Mouse (Mus musculus): ENCODE measurements around the gene Stard13. TPM values are rescaled to one million over a fixed set of nuclear protein-coding genes. Genes with fewer than 3 reads are reported as not detected.

Gene Stard13
- polyA plus RNA-seq, 1 experiment from 2014 or later: 3.4 TPM

DNA sequence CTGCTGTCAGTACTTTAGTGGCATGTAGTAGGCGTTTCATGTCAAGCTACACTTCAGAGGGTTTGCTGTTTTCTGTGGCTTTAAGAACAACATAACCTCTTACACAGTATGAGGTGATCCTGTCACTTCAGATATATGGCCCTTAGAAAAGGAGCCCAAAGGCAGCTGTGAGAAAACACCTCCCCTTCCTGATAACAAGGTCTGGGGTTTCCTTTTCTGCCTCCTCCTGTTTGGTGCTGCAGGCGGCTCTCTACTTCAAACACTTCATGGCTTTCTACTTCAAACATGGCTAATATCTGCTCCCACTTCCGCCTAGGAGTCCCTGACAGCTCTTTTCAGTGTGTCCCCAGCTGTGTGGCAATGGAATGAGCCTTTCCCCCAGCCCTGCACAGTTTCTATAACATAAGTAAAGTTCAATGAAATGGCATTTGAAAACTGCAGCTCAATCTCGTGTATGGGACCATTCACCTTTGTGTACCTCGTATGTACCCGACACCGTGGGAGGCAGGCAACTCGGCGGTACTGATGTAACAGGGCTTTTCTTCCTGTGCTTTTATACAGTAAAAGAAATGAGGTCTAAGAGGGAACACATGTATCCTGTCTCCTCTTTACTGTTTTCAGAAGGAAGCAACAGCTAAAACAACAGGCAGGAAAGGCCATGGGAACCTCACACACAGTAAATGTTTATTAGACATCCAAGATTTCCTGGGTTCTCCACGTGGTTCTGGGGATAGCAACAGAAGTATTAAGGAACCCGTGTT, 13.7 kb upstream of the Stard13 start:
- no peak for DNase-seq (ENCODE audit: low spot score)
- Histone ChIP-seq H3K4me1 (peaks cover 16% of the 10 kb centered on the region), H3K9me3 (replicated peaks) (no peaks in the 10 kb centered on the region), H3K27ac (peak overlapping the region; percentile 67; the same call in 1 of the 2 replicates), H3K4me3 (no peak overlapping the region), H3K36me3 (no peaks in the 10 kb centered on the region), H3K27me3 (ENCODE audit: low read depth, poor library complexity, severe bottlenecking) (no peaks in the 10 kb centered on the region)
- WGBS: 48% methylated on average over 11 of the region's 11 CpGs

DNA sequence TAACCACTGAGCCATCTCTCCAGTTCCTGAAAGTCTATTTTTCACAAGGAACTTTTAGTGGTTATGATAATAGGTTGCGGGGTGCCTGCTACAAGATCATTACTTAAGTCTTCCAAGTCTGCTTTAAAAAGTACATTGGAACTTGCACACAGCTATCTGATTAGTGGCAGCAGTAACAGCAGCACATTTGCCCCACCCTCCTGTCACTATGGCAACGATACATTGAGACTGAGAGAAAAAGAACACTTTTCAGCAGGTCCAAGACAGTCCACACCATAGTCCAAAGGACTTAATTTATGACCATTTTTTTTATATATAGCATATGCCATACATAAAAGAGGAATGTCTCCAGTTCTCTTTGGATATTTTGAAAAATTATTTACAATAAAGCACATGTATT, 12.7 kb upstream of the Stard13 start:
- no peaks in the 10 kb centered on the region for H3K9me3 ChIP-seq (replicated peaks)
- peaks cover 16% of the 10 kb centered on the region for H3K4me1 ChIP-seq
- no peak overlapping the region for H3K27ac ChIP-seq
- 82% methylated on average over 2 of the region's 2 CpGs for WGBS
- DNase-seq (ENCODE audit: low spot score): no peak
- no peak overlapping the region for H3K4me3 ChIP-seq
- H3K36me3 ChIP-seq: no peaks in the 10 kb centered on the region
- no peaks in the 10 kb centered on the region for H3K27me3 ChIP-seq (ENCODE audit: low read depth, poor library complexity, severe bottlenecking)

DNA sequence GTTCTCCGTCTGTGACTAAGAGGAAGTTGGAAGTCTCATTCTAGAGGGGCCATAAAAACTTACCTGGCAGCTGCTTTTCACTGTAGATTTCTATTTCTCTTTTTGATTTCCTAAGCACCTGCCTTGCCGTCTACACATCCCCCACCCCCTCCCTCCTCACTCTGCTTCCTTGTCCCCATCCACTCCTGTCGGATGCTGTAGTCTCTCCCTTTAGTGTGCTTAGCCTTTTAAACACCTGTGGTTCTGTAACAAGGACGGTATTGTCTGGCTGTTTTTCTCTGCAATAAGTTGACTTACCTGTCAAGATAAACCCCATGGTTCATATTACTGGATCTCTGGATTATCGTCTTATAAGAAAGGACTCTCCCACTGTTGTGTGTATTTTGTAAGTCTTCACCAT, 11.9 kb upstream of the Stard13 start:
- Histone ChIP-seq H3K4me1 (peaks cover 16% of the 10 kb centered on the region), H3K27me3 (ENCODE audit: low read depth, poor library complexity, severe bottlenecking) (no peaks in the 10 kb centered on the region), H3K27ac (no peak overlapping the region), H3K9me3 (replicated peaks) (no peaks in the 10 kb centered on the region), H3K4me3 (no peak overlapping the region), H3K36me3 (no peaks in the 10 kb centered on the region)
- DNase-seq (ENCODE audit: low spot score): no peak
- WGBS: 88% methylated on average over 5 of the region's 5 CpGs

DNA sequence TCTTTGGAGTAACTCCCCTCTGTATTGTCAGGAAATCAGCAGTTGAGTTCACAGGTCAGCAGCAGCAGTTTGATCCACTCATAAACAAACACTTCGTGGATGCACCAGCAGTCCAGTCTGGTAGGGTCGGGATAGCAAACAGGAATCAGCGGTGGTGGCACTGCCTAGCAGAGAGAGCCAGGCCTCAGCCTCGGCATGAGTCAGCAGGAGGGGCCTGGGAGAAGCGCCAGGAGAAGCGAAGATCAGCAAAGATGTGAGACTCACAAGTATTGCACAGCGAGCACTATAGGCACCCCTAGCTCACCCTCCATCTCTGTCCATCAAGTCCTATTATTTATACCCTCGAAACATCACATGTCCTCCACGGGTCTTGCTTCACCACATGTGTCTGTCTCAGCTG, 5.1 kb upstream of the Stard13 start:
- H3K27me3 ChIP-seq (ENCODE audit: low read depth, poor library complexity, severe bottlenecking): peaks cover 11% of the 10 kb centered on the region
- H3K36me3 ChIP-seq: no peaks in the 10 kb centered on the region
- no peaks in the 10 kb centered on the region for H3K9me3 ChIP-seq (replicated peaks)
- H3K4me1 ChIP-seq: peaks cover 2% of the 10 kb centered on the region
- H3K4me3 ChIP-seq: no peak overlapping the region
- no peak overlapping the region for H3K27ac ChIP-seq
- no peak for DNase-seq (ENCODE audit: low spot score)
- WGBS: 81% methylated on average over 9 of the region's 9 CpGs

DNA sequence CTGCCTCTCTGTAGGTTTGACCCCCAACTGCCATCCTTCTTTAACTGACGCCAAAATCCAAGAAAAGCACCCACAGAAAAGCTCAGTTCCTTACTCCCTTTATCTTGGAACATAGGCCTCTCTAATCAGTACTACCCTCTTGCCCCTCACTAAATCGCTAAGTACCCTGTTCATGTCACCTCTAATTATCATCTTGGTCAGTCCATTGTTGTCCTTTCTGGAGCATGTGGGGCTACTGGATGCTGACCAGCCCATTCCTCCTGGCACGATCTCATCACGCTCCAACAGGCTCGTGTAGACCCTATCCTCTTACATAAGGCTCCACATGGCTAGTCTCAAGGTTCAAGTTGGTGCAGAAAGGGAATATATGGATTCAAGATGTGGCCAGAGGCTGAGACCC, 2.8 kb upstream of the Stard13 start:
- no peaks in the 10 kb centered on the region for H3K36me3 ChIP-seq
- 83% methylated on average over 5 of the region's 5 CpGs for WGBS
- no peaks in the 10 kb centered on the region for H3K9me3 ChIP-seq (replicated peaks)
- H3K4me1 ChIP-seq: peaks cover 14% of the 10 kb centered on the region
- no peak overlapping the region for H3K27ac ChIP-seq
- H3K27me3 ChIP-seq (ENCODE audit: low read depth, poor library complexity, severe bottlenecking): peaks cover 35% of the 10 kb centered on the region
- H3K4me3 ChIP-seq: no peak overlapping the region
- no peak for DNase-seq (ENCODE audit: low spot score)

DNA sequence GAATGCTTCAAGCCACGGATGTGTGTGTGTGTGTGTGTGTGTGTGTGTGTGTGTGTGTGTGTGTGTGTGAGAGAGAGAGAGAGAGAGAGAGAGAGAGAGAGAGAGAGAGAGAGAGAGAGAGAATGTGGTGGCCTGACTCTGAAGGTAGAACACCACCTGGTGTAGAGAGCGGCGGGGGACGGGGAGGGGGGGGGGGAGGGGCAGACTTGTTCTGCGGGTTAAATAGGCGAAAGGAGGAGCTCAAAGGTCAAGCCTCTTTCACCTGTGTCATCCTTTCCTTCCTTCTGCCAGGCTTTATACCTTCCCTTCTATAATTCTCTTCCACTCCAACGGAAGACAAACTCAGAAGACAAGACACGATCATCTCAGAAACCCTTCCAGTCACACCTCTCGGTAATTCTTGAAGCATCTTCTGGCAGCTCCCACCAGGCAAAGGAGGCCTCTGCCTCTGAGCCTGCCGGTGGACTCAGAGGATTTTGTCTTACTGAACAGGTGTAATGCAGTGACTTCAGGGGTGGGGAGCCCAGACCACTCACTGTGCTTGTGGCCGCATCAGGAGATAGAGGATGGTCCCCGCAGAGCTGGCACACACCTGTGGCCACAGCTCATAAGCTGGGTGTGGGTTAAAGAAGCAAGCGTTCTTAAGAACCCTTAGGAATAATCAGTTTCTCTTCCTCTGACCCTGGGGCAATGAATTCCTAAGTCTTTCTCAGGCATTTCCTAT, 898 bp downstream of the Stard13 start:
- Histone ChIP-seq H3K36me3 (no peaks in the 10 kb centered on the region), H3K27ac (no peak overlapping the region), H3K4me3 (peak overlapping the region; percentile 64), H3K4me1 (peaks cover 14% of the 10 kb centered on the region), H3K27me3 (ENCODE audit: low read depth, poor library complexity, severe bottlenecking) (peaks cover 37% of the 10 kb centered on the region), H3K9me3 (replicated peaks) (no peaks in the 10 kb centered on the region)
- no peak for DNase-seq (ENCODE audit: low spot score)
- 22% methylated on average over 11 of the region's 13 CpGs for WGBS

DNA sequence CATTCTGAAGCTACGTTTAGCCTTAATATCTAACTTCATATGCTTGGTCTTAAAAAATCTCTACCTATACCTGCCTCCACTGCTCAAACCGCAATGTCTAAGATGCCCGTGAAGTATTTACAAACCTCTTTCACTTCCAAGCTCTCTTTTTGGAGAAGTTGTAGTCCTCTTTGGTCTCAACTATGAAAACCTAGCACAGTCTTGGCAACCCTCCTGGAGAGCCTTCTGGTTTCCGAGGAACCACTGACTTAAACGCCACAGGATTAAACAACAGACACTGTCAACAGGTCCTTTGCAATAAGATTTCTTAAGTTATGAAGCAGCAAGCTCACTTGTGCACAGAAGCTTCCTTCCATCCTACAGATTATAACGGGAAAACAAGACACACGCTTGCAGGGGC, 1.8 kb downstream of the Stard13 start:
- Histone ChIP-seq H3K27me3 (ENCODE audit: low read depth, poor library complexity, severe bottlenecking) (peaks cover 37% of the 10 kb centered on the region), H3K4me3 (no peak overlapping the region), H3K4me1 (peaks cover 14% of the 10 kb centered on the region), H3K9me3 (replicated peaks) (no peaks in the 10 kb centered on the region), H3K36me3 (no peaks in the 10 kb centered on the region), H3K27ac (no peak overlapping the region)
- WGBS: 92% methylated on average over 7 of the region's 7 CpGs
- no peak for DNase-seq (ENCODE audit: low spot score)

DNA sequence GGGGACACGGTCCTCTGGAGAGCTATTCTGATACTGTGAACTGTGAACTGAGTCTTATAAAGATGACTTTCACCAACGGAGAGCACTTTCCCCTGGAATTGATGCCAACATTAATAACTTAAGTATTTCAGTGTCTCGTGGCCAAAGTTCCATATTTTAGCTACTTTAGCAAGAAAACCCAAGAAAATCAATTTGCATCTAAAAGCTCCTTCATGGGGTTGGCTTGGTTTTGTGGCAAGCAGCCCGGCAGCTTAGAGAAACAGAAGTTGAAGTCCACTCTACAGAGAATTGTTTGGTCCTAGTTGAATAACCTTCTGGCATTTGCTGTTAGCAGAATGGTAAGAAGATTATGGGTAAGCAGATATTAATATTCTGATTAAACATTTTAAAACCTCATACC, 2.2 kb downstream of the Stard13 start:
- peaks cover 14% of the 10 kb centered on the region for H3K4me1 ChIP-seq
- WGBS: 89% methylated on average over 4 of the region's 4 CpGs
- H3K4me3 ChIP-seq: no peak overlapping the region
- H3K27me3 ChIP-seq (ENCODE audit: low read depth, poor library complexity, severe bottlenecking): peaks cover 37% of the 10 kb centered on the region
- DNase-seq (ENCODE audit: low spot score): no peak
- H3K9me3 ChIP-seq (replicated peaks): no peaks in the 10 kb centered on the region
- H3K36me3 ChIP-seq: no peaks in the 10 kb centered on the region
- no peak overlapping the region for H3K27ac ChIP-seq

DNA sequence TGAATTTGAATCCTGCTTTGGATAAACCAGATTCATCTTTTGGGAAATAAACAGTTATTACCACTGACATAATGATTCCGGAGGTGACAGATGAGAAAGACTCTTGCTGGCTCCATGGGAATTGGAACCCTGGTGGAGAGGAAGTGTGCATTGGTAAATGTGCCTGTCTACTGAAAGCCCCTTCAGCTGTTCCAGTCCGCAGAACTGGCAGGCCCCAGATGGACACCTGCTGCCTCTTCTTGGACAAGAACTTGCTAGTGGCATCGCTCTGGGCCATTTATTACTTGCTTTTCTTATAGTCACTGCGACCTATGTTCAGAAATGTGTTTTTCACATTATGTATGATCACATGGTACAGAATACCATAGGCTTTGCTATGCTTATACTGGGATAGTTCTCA, 3.2 kb downstream of the Stard13 start:
- Histone ChIP-seq H3K27ac (no peak overlapping the region), H3K36me3 (no peaks in the 10 kb centered on the region), H3K9me3 (replicated peaks) (no peaks in the 10 kb centered on the region), H3K4me1 (peaks cover 14% of the 10 kb centered on the region), H3K4me3 (no peak overlapping the region), H3K27me3 (ENCODE audit: low read depth, poor library complexity, severe bottlenecking) (peaks cover 37% of the 10 kb centered on the region)
- no peak for DNase-seq (ENCODE audit: low spot score)
- WGBS: 92% methylated on average over 4 of the region's 4 CpGs

DNA sequence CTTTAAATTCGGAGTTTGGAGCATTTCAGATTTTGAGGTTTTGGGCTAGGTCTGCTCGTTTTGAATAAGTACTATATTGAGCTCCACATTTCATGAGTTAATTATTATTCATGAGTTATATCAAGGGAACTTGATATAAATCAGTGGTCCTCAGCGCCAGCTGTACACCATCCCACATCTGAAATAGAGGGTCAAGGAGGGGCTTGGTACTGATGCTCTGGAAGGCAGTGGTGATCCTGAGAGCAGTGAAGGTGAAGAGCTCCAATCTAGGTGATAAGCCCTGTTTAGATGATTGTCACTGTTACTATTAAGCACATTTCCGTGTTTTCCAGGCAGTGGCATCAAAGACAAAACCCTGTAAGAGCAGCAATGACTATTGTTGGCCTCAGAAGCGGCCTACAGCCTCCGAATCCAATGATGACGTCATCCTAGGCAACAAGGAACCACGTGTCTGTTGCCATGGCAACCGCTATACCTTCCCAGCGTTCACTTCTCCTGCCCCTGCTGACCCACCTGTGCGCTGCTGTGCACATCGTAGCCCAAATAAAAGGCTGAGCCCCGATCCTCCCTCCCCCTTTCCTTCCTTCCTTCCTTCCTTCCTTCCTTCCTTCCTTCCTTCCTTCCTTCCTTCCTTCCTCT, 5.2 kb downstream of the Stard13 start:
- 80% methylated on average over 13 of the region's 13 CpGs for WGBS
- no peak for DNase-seq (ENCODE audit: low spot score)

DNA sequence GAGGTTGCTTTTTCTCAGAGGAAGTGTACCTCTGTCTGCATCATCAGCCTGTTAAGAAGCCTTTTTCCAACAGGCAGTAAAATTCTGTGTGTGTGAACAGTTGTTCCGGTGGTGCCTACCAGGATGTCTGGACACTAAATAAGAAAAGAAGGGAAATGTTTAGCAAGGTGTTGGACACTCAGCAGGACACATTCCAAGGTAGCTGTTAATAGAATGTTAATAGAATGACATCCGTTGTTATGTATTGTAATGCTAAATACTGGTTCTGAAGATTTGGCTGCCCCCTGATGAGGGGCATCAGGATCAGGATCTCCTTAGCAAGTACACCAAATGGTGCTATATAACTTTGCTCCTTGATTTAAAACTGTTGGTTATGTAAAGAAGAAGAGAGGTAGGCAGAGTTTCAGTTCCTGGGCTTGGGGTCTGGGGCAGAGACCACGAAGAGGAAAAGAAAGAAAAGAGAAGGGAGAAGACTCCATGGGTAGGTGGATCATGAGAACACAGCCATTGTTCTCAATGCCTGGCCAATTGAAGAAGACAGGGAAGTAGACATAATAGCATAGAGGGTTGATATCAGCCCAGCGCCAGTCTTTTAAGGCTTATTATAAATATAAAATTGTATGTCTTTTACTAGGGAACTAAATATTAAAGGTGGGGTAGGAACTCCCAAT, 9.8 kb downstream of the Stard13 start:
- H3K4me3 ChIP-seq: no peak overlapping the region
- peaks cover 8% of the 10 kb centered on the region; the same call in 1 of the 2 replicates for H3K4me1 ChIP-seq
- 55% methylated on average over 4 of the region's 4 CpGs for WGBS
- H3K36me3 ChIP-seq: no peaks in the 10 kb centered on the region
- H3K27me3 ChIP-seq (ENCODE audit: low read depth, poor library complexity, severe bottlenecking): no peaks in the 10 kb centered on the region
- H3K27ac ChIP-seq: no peak overlapping the region
- no peaks in the 10 kb centered on the region for H3K9me3 ChIP-seq (replicated peaks)
- no peak for DNase-seq (ENCODE audit: low spot score)

More for the DNA sequence above, 5.2 kb downstream of the Stard13 start:
- Histone ChIP-seq H3K27ac (no peak overlapping the region), H3K36me3 (no peaks in the 10 kb centered on the region), H3K9me3 (replicated peaks) (no peaks in the 10 kb centered on the region), H3K4me1 (peaks cover 11% of the 10 kb centered on the region), H3K27me3 (ENCODE audit: low read depth, poor library complexity, severe bottlenecking) (peaks cover 23% of the 10 kb centered on the region), H3K4me3 (no peak overlapping the region)

DNA sequence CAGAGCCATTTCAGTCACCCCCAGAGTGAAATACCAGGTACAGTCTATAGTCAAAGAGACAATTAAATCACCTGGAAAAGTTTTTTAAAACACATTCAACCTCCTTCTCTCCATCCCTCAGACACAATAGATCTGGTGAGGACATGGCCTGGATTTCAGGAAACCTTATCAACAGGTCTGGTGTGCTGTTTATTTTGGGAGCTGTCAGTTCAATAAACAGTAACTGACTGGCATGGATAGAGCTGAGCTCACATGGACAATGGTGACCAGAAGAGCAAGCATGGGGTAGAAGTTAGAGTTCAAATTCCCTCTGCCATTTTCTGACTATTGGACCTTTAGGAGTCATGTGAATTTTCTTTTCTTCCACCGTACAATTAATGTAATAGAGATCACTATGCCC, 10.8 kb downstream of the Stard13 start:
- no peaks in the 10 kb centered on the region for H3K27me3 ChIP-seq (ENCODE audit: low read depth, poor library complexity, severe bottlenecking)
- no peak overlapping the region for H3K27ac ChIP-seq
- no peaks in the 10 kb centered on the region for H3K9me3 ChIP-seq (replicated peaks)
- H3K4me3 ChIP-seq: no peak overlapping the region
- H3K4me1 ChIP-seq: peaks cover 11% of the 10 kb centered on the region; the same call in 1 of the 2 replicates
- H3K36me3 ChIP-seq: no peaks in the 10 kb centered on the region
- 96% methylated on average over 1 of the region's 1 CpGs for WGBS
- DNase-seq (ENCODE audit: low spot score): no peak
